Mouse (Mus musculus): Measurements from ENCODE around the gene Fbxo5.
A peak's percentile ranks its signal among the peaks of the same experiment; 100 is the strongest.

Gene Fbxo5

GRCm38 (mm10) chr10:5805243-5805730 lies at the start of gene Fbxo5:
Gene Fbxo5, minus strand, starts transcription at chr10:5805600.
- peak; percentile 95 to 97 for DNase-seq

DNA sequence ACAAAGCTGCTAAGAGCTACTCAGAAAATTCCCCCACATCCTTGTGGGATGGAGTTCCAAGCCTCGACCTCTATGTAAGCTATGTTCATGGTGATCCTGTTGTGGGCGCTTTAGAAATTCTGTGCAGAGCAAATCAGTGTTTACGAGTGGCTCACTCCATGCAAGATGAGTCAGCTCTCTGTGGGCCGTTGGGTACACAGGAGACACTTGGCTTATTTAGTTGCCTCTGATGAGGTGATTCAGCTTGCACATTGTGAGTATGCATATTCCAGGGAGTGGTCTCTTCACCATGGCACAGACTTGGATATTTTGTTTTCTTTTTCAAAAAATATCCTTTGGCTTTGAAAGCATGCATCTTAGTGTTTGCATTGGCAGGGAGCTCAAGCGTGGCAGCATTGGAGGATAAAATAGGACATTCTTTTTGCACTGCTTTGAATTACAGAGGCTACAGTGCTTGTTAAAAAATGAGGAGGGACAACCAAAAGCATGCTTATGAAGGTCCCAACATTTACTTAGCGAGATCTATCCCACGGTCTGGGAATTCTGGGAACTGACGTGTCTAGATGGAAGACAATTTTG lies 48.0 kb upstream of the Fbxo5 start:
- DNase-seq: no peak

- DNase-seq: no peak
Measured at GRCm38 (mm10) chr10:5846939-5847338, 41.5 kb upstream of the Fbxo5 start.

GRCm38 (mm10) chr10:5841369-5841768 lies 36.0 kb upstream of the Fbxo5 start:
- peak in 1 of 2 experiments; percentile 62 for DNase-seq

- no peak for DNase-seq
Measured at GRCm38 (mm10) chr10:5826336-5827025, 21.1 kb upstream of the Fbxo5 start.

GRCm38 (mm10) chr10:5824779-5825178 lies 19.4 kb upstream of the Fbxo5 start:
- peak in 1 of 2 experiments; percentile 41 for DNase-seq

- DNase-seq: peak; percentile 98 to 99
Measured at GRCm38 (mm10) chr10:5823740-5824491, 18.5 kb upstream of the Fbxo5 start, which contains the start of gene Mtrf1l. Gene Mtrf1l, minus strand, starts transcription at chr10:5823910.

DNA sequence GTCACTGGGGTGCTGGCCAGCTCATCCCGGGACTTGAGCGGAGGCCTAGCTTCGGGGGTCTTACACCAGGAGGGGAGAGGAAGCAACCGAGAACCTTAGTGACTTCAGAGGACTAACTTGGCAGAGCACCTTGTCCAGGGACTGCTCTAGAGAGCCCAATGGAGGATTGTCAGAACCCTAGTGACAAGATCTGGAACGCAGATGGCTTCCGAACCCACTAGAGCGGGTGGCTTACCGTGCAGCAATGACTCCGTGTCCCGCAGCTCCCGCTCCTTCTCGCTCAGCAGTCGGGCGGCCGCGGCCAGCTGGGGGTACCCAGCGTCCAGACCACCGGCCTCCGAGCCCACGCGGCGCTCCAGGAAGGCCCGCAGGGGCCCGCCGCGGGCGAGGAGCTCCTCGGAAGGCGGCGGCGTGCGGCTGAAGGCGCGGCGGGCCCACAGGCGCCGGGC lies 17.9 kb upstream of the Fbxo5 start:
- DNase-seq: no peak

GRCm38 (mm10) chr10:5818772-5819171 lies 13.4 kb upstream of the Fbxo5 start:
- DNase-seq: no peak

DNA sequence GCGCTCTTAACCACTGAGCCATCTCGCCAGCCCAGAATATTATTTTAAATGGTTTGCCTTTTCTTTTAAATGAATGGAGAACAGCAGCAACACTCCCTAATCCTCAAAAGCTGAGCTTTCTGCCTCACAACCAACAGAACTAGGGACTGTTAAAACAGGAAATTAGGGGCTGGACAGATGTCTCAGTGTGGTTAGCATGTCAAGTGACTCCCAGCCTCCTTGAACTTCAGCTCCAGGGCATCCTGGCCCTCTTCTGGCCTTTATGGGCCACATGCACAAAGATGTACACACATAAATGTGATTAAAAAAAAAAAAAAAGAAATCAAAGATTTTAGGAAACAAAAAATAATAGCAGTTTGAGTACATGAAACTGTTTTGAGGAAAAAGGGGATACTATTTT lies 10.6 kb upstream of the Fbxo5 start:
- DNase-seq: no peak

GRCm38 (mm10) chr10:5813724-5814123 lies 8.3 kb upstream of the Fbxo5 start:
- DNase-seq: no peak

DNA sequence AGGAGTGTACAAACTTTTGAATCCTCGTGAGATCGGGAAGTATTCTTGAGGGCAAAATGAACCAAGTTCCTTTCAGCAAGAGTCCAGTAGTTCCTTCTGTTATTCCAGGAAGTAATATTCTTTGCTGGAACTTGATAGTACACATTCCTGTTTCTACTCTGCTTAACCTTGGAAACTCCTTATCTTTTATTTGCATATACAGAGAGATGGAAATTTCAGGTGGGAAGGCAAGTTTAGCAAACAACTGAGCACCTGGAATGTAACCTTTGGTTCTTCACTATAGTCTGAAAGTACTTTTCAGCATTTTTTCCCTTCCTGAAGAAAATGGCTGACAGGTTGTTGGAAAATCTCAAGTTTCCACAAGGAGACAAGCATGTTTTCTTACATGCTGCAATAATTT lies 2.3 kb upstream of the Fbxo5 start:
- no peak for DNase-seq

GRCm38 (mm10) chr10:5806996-5807395 lies 1.6 kb upstream of the Fbxo5 start:
- no peak for DNase-seq

DNA sequence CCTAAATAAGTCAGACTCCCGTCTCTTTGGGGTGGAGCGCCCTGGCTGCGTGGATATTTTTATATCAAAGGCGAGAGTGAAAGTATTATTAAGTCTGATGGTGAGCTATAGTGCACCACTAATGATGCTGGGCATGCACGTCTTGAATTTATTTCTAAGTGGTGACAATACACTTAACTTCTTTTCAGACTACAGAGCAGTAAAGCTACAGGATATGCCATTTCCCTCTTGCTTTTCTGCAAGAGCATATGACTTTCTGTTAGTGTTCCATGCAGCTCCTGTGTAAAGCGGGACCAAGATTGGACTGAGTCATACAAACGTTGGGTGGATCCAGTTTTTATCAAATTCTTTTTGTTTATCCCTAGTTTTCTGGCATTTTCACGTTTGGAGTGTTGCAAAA lies 1.0 kb upstream of the Fbxo5 start:
- DNase-seq: no peak

- peak; percentile 92 to 94 for DNase-seq
Measured at GRCm38 (mm10) chr10:5805731-5806307, 419 bp upstream of the Fbxo5 start.

DNA sequence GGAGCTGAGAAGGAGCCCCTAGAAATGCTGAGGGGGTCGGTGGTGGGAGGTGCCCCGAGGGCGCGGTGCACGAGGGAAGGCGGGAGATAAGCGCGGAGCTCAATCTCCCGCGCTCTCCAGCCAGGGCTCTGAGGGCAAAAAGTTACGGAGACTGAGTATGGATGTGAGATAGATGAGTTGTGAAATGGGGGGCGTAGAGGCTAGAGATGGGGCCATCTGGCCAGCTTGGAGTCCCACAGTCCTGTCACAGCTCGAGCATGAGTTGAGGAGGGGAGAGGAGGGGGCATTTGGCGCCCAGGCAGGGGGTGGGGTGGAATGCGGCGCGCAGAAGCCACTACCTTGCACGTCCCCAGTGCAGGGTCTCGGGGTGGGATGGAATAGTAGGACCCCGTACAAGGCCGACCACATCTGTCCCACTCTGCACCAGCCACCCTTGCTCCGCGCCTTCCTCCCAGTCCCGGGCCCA lies 676 bp downstream of the Fbxo5 start:
- no peak for DNase-seq

DNA sequence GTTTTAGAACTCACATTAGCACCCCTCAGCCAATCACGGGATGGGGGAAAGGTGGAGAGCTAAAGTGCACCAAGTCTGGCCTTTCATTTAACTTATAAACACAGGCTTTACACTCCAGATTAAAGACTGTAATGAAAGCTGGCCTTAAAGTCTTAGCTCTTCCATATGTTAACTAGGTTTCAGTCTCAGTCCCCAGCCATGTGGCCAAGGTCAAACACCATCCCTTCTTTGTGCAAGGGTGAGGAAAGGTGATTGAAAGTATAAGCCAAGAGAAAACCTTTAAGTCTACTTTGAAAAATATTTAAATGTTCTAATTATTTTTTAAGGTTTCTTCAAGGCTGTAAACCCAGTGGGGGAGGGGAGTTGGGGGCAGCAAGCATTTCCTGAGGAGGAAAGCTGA lies 1.7 kb downstream of the Fbxo5 start:
- DNase-seq: no peak

DNA sequence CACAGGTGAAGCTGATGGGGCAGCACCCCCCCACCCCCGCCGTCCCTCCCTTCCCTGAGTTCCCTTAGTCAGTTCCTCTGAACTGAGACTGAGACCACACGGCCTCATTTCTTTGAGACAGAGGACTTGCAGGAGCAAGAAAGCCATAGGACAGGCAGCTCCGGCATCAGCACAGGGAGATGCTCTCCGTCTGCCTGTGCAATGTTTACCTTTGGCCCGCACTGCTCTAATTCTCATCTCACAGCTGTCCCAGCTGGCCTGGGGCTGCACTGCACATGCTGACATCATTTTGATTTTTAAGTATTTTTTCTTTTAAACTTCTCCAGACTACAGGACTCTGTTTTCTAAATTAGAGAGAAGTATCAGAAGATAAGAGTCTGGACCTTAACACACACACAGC lies 2.5 kb downstream of the Fbxo5 start:
- DNase-seq: no peak

DNA sequence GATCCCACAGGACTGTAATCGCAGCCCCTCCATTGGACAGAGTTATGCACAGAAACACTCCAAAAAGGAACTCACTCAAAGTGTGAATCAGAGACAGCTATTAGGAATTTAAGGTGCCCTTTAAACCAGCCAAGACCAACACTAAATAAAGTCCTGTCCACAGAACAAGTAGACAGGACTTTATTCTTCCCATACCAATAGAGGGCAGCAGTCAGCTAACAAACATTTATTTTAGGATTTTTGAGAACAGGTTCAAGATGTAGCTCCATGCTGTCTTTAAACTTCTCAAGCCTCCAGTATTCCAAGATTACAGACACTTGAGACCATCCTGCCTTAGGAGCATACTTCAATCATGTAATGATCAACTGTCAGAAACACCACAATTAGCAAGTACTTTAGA lies 4.9 kb downstream of the Fbxo5 start:
- no peak for DNase-seq

DNA sequence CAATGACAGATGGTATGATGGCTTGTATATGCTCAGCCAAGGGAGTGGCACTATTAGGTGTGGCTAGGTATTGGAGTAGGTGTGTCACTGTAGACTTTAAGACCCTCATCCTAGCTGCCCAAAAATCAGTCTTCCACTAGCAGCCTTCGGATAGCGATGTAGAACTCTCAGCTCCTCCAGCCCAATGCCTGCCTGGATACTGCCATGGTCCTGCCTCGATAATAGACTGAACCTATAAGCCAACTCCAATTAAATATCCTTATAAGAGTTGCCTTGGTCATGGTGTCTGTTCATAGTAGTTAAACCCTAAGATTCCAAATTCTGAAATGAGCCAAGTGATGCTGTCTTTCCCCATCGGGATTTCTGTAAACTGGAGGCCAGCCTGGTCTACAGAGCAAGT lies 7.3 kb downstream of the Fbxo5 start:
- no peak for DNase-seq

DNA sequence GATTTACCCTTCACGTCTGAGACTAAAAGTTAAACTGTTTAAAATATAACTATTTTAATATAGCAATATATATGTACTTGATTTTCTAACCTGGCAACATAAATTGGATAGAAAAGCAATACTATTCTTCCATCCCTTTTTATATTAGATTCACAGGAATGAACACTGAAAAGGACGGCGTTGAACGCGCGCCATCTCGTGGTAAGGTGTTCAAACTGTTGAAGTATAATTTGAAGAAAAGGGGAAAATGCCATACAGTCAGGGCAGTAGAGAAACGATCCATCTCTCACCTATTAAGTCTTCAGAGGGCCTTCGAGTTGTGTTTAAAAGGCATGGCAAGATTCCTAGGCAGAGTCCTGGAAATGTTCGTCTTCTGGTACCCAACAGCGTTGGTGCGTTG lies 14.7 kb downstream of the Fbxo5 start:
- peak in 1 of 2 experiments; percentile 49 for DNase-seq

DNA sequence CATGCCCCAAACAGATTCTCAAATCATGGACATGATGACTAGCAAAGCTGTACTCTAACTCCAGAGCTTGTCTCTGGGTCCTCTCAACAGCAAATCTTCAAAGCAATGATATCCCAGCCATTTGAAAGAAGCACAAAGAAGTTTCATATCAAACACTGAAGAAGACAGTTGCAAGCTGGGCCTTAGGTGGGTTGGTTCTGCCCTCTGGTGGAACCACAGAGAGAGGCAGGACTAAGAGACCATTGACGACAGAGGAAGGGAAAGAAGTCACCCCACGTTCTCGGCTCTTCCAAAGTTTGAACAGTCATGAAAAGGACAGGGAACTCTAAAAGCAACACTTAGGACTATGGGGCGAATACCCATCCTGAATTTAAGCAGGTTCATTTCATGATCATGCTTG lies 18.5 kb downstream of the Fbxo5 start:
- DNase-seq: no peak
